Mouse (Mus musculus): ENCODE measurements at regions not wholly inside any gene's neighbourhood (a gene's known extent, or its start where the extent isn't known, plus 50 kb on each side); places are given as distances from the start of the nearest gene placed in this dataset.

DNA sequence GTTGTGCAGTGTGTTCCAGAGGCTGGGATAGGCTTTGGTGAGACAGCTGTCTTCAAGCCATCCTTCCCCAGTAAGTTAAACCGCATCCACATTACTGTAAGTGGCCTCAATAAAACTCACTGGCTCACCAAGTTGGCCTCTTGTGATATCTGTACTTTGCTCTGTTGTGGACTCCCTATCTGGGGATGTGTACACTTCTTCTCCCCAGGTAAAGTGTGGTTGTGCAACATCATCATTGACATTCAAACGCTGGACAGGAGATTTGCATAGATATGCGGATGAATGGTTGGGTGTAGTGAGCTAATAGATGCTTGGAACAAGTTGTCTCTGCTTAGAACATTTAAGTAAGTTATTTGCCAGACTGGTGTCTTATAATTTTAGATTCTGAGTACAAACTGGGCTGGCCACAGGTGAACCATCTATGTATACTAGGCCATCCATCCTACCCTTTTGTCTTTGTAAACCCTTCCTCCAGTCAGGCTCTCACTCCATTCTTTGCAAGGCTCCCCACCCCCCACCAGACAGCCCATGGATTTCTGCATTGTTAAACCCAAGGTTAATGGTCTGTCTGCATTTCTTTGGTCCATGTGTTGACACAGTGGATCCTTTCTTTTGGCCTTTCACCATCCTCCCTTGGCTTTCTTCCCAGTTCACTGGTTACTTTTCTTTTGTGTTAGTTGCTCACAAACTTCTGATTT is 303.0 kb downstream of the Plpp3 start:
- DNase-seq (ENCODE audit: low spot score in 2 of 2) = no peak

DNA sequence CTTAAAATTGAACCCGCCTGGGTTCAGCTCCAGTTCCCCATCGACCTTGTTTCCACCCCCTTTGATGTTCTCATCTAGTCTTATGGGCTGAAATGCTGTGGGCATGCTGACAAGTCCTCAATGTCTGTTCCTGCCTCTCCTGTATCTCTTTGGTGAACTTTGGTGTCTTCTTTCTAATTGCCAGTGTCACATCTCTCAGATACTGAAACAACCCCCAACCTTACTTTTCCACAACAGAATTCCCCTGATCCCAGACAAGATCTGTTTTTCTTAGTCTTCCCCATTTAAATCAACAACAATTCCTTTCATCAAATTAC is 303.5 kb downstream of the Plpp3 start:
- DNase-seq (ENCODE audit: low spot score in 2 of 2) = no peak

DNA sequence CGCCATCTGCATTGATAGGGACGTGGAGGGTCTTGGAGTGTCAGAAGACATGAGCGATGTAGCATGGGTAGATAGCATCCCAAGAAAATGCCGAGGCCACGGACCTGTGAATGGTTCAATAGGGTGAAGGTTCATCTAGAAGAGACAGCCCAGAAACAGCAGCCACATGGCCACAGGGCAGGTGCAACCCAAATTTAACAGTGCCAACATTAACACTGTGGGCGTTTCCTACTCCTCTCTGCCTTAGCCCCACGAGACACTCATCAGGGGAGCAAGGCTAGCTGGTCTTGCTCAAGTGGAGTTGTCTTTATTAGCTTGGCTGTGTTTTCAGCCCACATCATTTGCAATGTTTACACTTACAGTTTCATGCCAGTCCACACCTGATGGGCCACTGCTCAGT is 310.7 kb downstream of the Plpp3 start:
- DNase-seq (ENCODE audit: low spot score in 2 of 2) = no peak

GRCm38 (mm10) chr4:105469300-105469821 is 312.2 kb downstream of the Plpp3 start:
- no peak for DNase-seq (ENCODE audit: low spot score in 2 of 2)

GRCm38 (mm10) chr4:105474765-105475560 is 314.7 kb upstream of the Gm12728 start:
- DNase-seq (ENCODE audit: low spot score in 2 of 2) = peak; percentile 53 to 63

GRCm38 (mm10) chr4:105476332-105476731 is 313.3 kb upstream of the Gm12728 start:
- no peak for DNase-seq (ENCODE audit: low spot score in 2 of 2)

DNA sequence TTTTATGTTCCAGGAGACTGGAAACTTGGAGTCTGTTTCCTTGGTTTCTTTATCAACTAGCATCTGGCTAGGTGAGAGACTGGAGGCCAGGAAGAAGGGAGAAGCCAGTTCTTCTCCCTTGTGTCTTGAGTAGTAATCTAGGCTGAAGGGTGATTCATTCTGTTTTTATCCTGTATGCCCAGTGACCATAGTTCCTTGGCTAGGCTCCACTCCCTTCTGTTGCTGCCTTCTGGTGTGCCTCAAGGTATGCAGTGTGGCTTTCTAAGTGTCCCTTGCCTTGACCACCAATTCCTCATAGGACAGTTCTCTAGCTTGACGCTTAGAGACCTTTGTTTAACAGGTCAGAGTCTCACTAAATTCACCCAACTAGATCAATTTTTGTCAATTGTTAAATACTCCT is 303.3 kb upstream of the Gm12728 start:
- no peak for DNase-seq (ENCODE audit: low spot score in 2 of 2)

DNA sequence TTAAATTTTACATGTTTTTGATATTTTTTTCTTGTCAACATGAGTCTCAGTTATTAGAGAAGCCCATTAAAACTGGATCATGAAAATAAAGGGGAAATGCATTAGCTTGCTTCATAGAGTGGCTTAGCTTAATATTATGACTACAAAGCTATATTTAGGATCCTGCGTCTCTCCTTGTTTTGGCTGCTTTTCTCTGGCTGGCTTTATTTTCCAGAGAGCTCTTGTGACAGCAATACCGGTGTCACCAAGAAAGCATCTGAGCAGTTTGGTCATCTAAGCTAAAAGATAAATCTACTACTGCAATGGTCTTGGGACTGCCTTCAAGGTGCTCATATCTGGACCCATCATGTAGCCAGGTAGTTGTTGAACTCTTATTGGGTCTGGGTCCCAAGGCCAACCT is 293.5 kb upstream of the Gm12728 start:
- DNase-seq (ENCODE audit: low spot score in 2 of 2) = no peak

GRCm38 (mm10) chr4:105506190-105506589 is 283.5 kb upstream of the Gm12728 start:
- DNase-seq (ENCODE audit: low spot score in 2 of 2) = no peak

GRCm38 (mm10) chr4:105507221-105507620 is 282.4 kb upstream of the Gm12728 start:
- no peak for DNase-seq (ENCODE audit: low spot score in 2 of 2)

- no peak for DNase-seq (ENCODE audit: low spot score in 2 of 2)
Measured at GRCm38 (mm10) chr4:105509091-105509490, 280.6 kb upstream of the Gm12728 start.

DNA sequence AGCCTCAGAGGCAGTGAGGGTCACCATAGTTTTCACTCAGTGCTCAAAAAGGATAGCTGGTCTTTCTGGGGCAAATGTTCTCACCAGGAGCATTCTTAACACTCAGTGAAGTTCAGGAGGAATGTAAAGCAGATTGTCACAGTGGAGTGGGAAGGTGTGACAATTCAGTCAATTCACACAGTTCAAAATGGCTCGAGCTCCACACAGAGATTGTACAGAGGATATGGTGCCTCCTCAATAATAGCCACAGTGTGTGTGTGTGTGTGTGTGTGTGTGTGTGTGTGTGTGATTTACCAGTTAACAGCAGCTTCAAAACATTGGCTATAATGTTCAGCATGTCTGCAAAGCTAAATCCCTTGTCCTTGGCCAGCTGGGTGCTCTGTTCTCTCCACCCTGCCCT is 279.3 kb upstream of the Gm12728 start:
- DNase-seq (ENCODE audit: low spot score in 2 of 2) = no peak

GRCm38 (mm10) chr4:105525135-105525534 is 264.5 kb upstream of the Gm12728 start:
- DNase-seq (ENCODE audit: low spot score in 2 of 2) = no peak

DNA sequence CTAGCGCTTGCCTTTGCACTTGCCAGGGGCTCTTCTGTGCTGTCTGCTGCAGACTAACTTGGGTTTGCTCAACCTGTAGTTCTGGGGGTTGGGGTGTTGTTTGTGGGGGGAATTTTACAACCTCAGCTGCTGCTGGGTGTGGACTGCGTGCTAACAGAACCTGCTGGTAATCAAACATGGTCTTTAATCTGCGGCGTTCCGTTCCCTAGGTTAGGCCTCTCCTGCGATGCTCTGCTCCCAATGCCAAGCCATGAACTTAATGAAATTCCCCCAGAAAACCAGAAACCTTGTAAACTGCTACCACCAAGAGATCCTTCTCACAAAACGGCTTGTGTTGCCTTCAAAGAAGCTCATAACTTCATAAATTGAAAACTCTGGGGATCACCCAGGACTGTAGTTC is 262.9 kb upstream of the Gm12728 start:
- no peak for DNase-seq (ENCODE audit: low spot score in 2 of 2)

- DNase-seq (ENCODE audit: low spot score in 2 of 2) = no peak
Measured at GRCm38 (mm10) chr4:105527316-105527715, 262.4 kb upstream of the Gm12728 start.

GRCm38 (mm10) chr4:105531651-105532425 is 257.8 kb upstream of the Gm12728 start:
- no peak for DNase-seq (ENCODE audit: low spot score in 2 of 2)

DNA sequence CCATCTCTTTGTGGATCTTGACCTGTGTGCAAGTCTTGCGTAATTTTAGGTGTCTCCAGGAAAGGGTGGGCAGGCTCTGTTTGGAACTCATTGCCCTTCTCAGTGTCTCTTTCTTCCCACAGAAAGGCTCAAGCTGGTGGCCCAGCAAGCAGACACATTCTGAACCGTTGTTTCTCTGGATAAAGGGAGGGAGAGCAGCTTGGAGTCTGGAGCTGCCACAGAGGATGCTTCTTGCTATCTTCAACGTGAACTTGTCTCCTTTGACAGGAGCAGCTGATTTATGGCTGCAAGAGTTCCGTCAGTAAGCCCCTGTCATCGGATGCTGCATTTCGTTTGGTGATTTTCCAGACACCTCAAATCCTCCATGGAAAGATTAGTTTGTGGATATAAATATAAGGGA is 254.2 kb upstream of the Gm12728 start:
- no peak for DNase-seq (ENCODE audit: low spot score in 2 of 2)

DNA sequence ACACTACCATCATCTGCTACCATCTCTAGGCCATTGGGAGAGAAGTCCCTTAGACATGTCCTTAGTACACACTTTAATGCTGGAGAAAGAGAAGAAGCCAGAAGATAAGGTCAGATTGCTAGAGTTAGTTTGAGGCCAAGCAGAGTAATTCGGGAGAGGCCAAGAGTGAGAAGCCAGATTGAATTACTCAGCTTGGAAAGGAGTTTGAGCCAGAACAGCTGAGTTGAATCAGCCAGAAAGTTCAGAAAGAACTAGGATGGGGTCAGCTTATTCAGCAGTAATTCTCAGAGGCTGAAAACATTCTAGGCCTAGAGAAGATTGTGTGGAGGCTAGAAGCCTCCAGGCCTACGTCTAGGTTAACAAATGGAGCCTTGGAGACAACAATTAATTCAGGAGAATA is 244.2 kb upstream of the Gm12728 start:
- DNase-seq (ENCODE audit: low spot score in 2 of 2) = no peak

DNA sequence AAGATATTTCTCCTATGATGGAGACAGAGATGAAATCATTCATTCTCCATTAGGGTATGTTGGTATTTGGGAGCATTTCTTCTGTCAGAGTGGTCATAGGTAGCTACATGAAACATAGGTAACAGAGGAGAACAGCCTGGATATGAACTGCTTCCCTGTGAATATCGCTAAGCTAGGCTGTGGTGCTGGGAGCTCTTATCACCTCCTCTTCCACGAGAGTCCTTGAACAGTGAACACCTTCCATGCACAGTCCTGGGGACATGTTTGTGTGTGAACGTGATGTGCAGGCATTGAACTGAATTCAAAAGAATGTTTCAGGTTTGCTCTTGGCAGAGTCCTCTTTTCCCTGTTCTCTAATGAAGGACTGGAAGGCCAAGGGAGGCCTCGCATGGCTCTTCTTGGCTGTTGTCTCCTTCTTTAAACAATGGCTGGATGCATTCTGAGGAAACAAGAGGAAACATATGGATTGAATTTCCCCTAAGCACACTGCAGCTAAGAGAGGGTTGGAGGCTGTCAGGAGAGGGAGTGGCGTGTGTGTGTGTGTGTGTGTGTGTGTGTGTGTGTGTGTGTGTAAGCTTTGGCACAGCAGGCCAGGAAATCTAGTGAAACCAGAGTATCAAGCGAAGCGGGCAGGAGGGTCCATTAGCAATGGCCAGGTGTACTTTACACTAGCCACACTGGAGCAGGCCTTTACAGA is 239.8 kb upstream of the Gm12728 start:
- no peak for DNase-seq (ENCODE audit: low spot score in 2 of 2)

- no peak for DNase-seq (ENCODE audit: low spot score in 2 of 2)
Measured at GRCm38 (mm10) chr4:105551966-105552685, 237.5 kb upstream of the Gm12728 start.

DNA sequence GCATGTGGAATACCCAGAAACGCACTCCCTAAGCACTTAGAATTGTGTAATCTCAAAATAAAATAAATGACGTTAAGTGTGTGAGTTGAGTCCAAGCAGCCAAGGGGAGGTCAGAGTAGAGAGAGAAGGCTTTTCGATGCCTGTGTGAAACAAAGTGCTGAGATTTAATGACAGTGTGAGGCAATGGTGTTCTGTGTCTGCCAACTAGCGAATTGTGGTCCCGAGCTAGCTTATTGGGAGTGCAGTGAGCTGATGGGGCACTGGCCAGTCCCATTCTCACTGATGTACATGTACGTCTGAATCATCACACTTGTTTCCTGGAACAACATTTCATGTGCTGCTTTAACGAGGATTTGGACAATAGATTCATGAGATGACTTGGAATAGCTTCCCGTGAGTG is 234.7 kb upstream of the Gm12728 start:
- DNase-seq (ENCODE audit: low spot score in 2 of 2) = no peak
